Mouse (Mus musculus) liver, embryonic 12.5 days (tissue): Measurements from ENCODE around the gene Gm49450. TPM values are rescaled to one million over a fixed set of nuclear protein-coding genes. Genes with fewer than 3 reads are reported as not detected.
A peak's percentile ranks its signal among the peaks of the same experiment; 100 is the strongest.
"Not testable (repeated sequence)": the region's sequence is repeated elsewhere in the genome, so short reads cannot be mapped to it uniquely, and the experiment has no call there.

Source experiments
- ATAC-seq: fragments of 200-750 bp; cut with Nextera tagmentation; 2 replicates; pipeline ENCODE4 v1.8.0; 2017; ENCODE audit warnings: moderate number of reproducible peaks, mild to moderate bottlenecking, moderate library complexity
- H3K27ac ChIP-seq: fragments of 300-500 bp; sonication (generic); 2 replicates; pipeline ENCODE4 v1.5.1; 2016; ENCODE audit warnings: mild to moderate bottlenecking
- H3K27me3 ChIP-seq: fragments of 300-500 bp; sonication (generic); replicated peaks from 2 replicates; pipeline ENCODE4 v1.6.1; 2016; ENCODE audit warnings: mild to moderate bottlenecking, moderate library complexity
- H3K36me3 ChIP-seq: fragments of 300-500 bp; sonication (generic); 2 replicates; pipeline ENCODE4 v1.6.1; 2016; ENCODE audit warnings: mild to moderate bottlenecking, moderate library complexity
- H3K4me1 ChIP-seq: fragments of 300-500 bp; sonication (generic); 2 replicates; pipeline ENCODE4 v1.6.1; 2016
- H3K4me2 ChIP-seq: fragments of 300-500 bp; sonication (generic); 2 replicates; pipeline ENCODE4 v1.6.1; 2016; ENCODE audit warnings: mild to moderate bottlenecking, moderate library complexity
- H3K4me3 ChIP-seq: fragments of 300-500 bp; sonication (generic); 2 replicates; pipeline ENCODE4 v1.5.1; 2016; ENCODE audit warnings: mild to moderate bottlenecking, moderate library complexity
- H3K9ac ChIP-seq: fragments of 300-500 bp; sonication (generic); 2 replicates; pipeline ENCODE4 v1.6.1; 2016; ENCODE audit warnings: mild to moderate bottlenecking, moderate library complexity
- H3K9me3 ChIP-seq: fragments of 300-500 bp; sonication (generic); replicated peaks from 2 replicates; pipeline ENCODE4 v1.6.1; 2016; ENCODE audit warnings: mild to moderate bottlenecking, moderate library complexity
- WGBS: fragments of 180-500 bp; shearing (Covaris S2); methylation state at CpG from one replicate; pipeline ENCODE4 v1.1.7; 2016; ENCODE audit not compliant: insufficient replicate concordance; 5-methylcytosine and 5-hydroxymethylcytosine counted together
- polyA plus RNA-seq: library from polyadenylated mRNA; unstranded; fragments of >200 nt; fragmentation: Nextera tagmentation; extraction: Ambion mirVana; gene quantifications from 2 replicates; pipeline ENCODE4 v1.2.1, GENCODE M21; 2016

Gm49450 gene
- polyA plus RNA-seq, 1 experiment from 2014 or later: not detected

- not testable (repeated sequence) for ATAC-seq
- 13% methylated on average over 8 of the region's 9 CpGs for WGBS
Measured at GRCm38 (mm10) chr15:98933004-98933671, 20.2 kb downstream of the Gm49450 start.

GRCm38 (mm10) chr15:98930998-98931397 lies 22.4 kb downstream of the Gm49450 start:
- Histone ChIP-seq H3K27ac (peak overlapping the region; percentile 60; the same call in 1 of the 2 replicates), H3K27me3 (no peaks in the 10 kb centered on the region), H3K4me2 (peak overlapping the region; percentile 22; the same call in 1 of the 2 replicates), H3K4me3 (no peak overlapping the region), H3K9me3 (no peaks in the 10 kb centered on the region; the same call in 1 of the 2 replicates), H3K9ac (no peak overlapping the region), H3K36me3 (peaks cover 25% of the 10 kb centered on the region), H3K4me1 (peaks cover 38% of the 10 kb centered on the region)
- WGBS: 73% methylated on average over 3 of the region's 3 CpGs
- ATAC-seq: no peak

More at GRCm38 (mm10) chr15:98933004-98933671, 20.2 kb downstream of the Gm49450 start:
- H3K9me3 ChIP-seq, H3K27me3 ChIP-seq: not testable (repeated sequence)
- Histone ChIP-seq H3K27ac (peak overlapping the region; percentile 96), H3K4me2 (peak overlapping the region; percentile 92), H3K36me3 (peaks cover 25% of the 10 kb centered on the region), H3K9ac (peak overlapping the region; percentile 89), H3K4me3 (peak overlapping the region; percentile 76), H3K4me1 (peaks cover 48% of the 10 kb centered on the region)

- H3K9ac ChIP-seq: no peak overlapping the region
- no peak for ATAC-seq
- peaks cover 25% of the 10 kb centered on the region for H3K36me3 ChIP-seq
- peak overlapping the region; percentile 15; the same call in 1 of the 2 replicates for H3K27ac ChIP-seq
- H3K4me3 ChIP-seq: no peak overlapping the region
- H3K9me3 ChIP-seq: no peaks in the 10 kb centered on the region; the same call in 1 of the 2 replicates
- no peak overlapping the region for H3K4me2 ChIP-seq
- WGBS: 42% methylated on average over 8 of the region's 8 CpGs
- H3K27me3 ChIP-seq: no peaks in the 10 kb centered on the region
- peaks cover 30% of the 10 kb centered on the region for H3K4me1 ChIP-seq
Measured at GRCm38 (mm10) chr15:98930017-98930734, 23.2 kb downstream of the Gm49450 start.

- Histone ChIP-seq H3K4me2 (no peak overlapping the region), H3K4me3 (no peak overlapping the region), H3K36me3 (peaks cover 25% of the 10 kb centered on the region), H3K27me3 (no peaks in the 10 kb centered on the region), H3K4me1 (peaks cover 28% of the 10 kb centered on the region), H3K9ac (no peak overlapping the region), H3K27ac (no peak overlapping the region), H3K9me3 (no peaks in the 10 kb centered on the region; the same call in 1 of the 2 replicates)
- ATAC-seq: no peak
- WGBS: 16% methylated on average over 13 of the region's 13 CpGs
Measured at GRCm38 (mm10) chr15:98928598-98929240, 24.6 kb downstream of the Gm49450 start.

GRCm38 (mm10) chr15:98927566-98927965 lies 25.8 kb downstream of the Gm49450 start:
- Histone ChIP-seq H3K9me3 (no peaks in the 10 kb centered on the region; the same call in 1 of the 2 replicates), H3K9ac (no peak overlapping the region), H3K4me3 (no peak overlapping the region), H3K4me1 (peaks cover 23% of the 10 kb centered on the region), H3K4me2 (no peak overlapping the region), H3K36me3 (peaks cover 19% of the 10 kb centered on the region), H3K27ac (no peak overlapping the region), H3K27me3 (no peaks in the 10 kb centered on the region)
- ATAC-seq: no peak
- 68% methylated on average over 5 of the region's 5 CpGs for WGBS

GRCm38 (mm10) chr15:98924682-98925081 lies 28.7 kb downstream of the Gm49450 start:
- Histone ChIP-seq H3K9me3 (no peaks in the 10 kb centered on the region; the same call in 1 of the 2 replicates), H3K9ac (no peak overlapping the region), H3K4me2 (no peak overlapping the region), H3K27me3 (no peaks in the 10 kb centered on the region), H3K4me3 (no peak overlapping the region), H3K27ac (no peak overlapping the region), H3K36me3 (no peaks in the 10 kb centered on the region), H3K4me1 (peaks cover 9% of the 10 kb centered on the region)
- WGBS: 38% methylated on average over 3 of the region's 3 CpGs
- no peak; the same call in 1 of the 2 replicates for ATAC-seq

- Histone ChIP-seq H3K4me2 (no peak overlapping the region), H3K36me3 (no peaks in the 10 kb centered on the region), H3K4me1 (peaks cover 9% of the 10 kb centered on the region), H3K9ac (no peak overlapping the region), H3K4me3 (no peak overlapping the region), H3K9me3 (no peaks in the 10 kb centered on the region; the same call in 1 of the 2 replicates), H3K27me3 (no peaks in the 10 kb centered on the region), H3K27ac (no peak overlapping the region)
- ATAC-seq: no peak
- 58% methylated on average over 2 of the region's 2 CpGs for WGBS
Measured at GRCm38 (mm10) chr15:98923031-98923537, 30.3 kb downstream of the Gm49450 start.

GRCm38 (mm10) chr15:98922581-98922980 lies 30.8 kb downstream of the Gm49450 start:
- 48% methylated on average over 3 of the region's 3 CpGs for WGBS
- H3K27ac ChIP-seq: no peak overlapping the region

GRCm38 (mm10) chr15:98921510-98921909 lies 31.8 kb downstream of the Gm49450 start:
- WGBS: 80% methylated on average over 5 of the region's 5 CpGs
- no peak overlapping the region for H3K27ac ChIP-seq
- ATAC-seq: no peak
- H3K9ac ChIP-seq: no peak overlapping the region
- no peaks in the 10 kb centered on the region for H3K36me3 ChIP-seq
- H3K4me2 ChIP-seq: no peak overlapping the region
- no peaks in the 10 kb centered on the region; the same call in 1 of the 2 replicates for H3K9me3 ChIP-seq
- peaks cover 19% of the 10 kb centered on the region for H3K4me1 ChIP-seq
- no peak overlapping the region for H3K4me3 ChIP-seq
- no peaks in the 10 kb centered on the region for H3K27me3 ChIP-seq

More at GRCm38 (mm10) chr15:98922581-98922980, 30.8 kb downstream of the Gm49450 start:
- H3K4me3 ChIP-seq: no peak overlapping the region
- no peak overlapping the region for H3K9ac ChIP-seq
- H3K9me3 ChIP-seq: no peaks in the 10 kb centered on the region; the same call in 1 of the 2 replicates
- no peak overlapping the region for H3K4me2 ChIP-seq
- no peak for ATAC-seq
- H3K27me3 ChIP-seq: no peaks in the 10 kb centered on the region
- H3K4me1 ChIP-seq: peaks cover 9% of the 10 kb centered on the region
- no peaks in the 10 kb centered on the region for H3K36me3 ChIP-seq

GRCm38 (mm10) chr15:98918499-98918895 lies 34.9 kb downstream of the Gm49450 start:
- not testable (repeated sequence) for H3K36me3 ChIP-seq, H3K27me3 ChIP-seq, H3K9me3 ChIP-seq
- H3K9ac ChIP-seq: peak overlapping the region; percentile 83
- H3K4me3 ChIP-seq: peak overlapping the region; percentile 84
- H3K4me1 ChIP-seq: peaks cover 27% of the 10 kb centered on the region
- peak; percentile 1; the same call in 1 of the 2 replicates for ATAC-seq
- H3K4me2 ChIP-seq: peak overlapping the region; percentile 95
- 17% methylated on average over 8 of the region's 8 CpGs for WGBS
- H3K27ac ChIP-seq: peak overlapping the region; percentile 58

- no peaks in the 10 kb centered on the region for H3K36me3 ChIP-seq
- peak within 1 kb of the TSS; percentile 83 for H3K9ac ChIP-seq
- H3K27me3 ChIP-seq: no peaks in the 10 kb centered on the region; the same call in 1 of the 2 replicates
- H3K9me3 ChIP-seq: no peaks in the 10 kb centered on the region
- peak within 1 kb of the TSS; percentile 95 for H3K4me2 ChIP-seq
- H3K27ac ChIP-seq: peak within 1 kb of the TSS; percentile 81
- peaks cover 27% of the 10 kb centered on the region for H3K4me1 ChIP-seq
- WGBS: under 1% methylated on average over 79 of the region's 82 CpGs
- ATAC-seq: peak; percentile 99
- peak within 1 kb of the TSS; percentile 84 for H3K4me3 ChIP-seq
Measured at GRCm38 (mm10) chr15:98917538-98918498, 35.5 kb downstream of the Gm49450 start, which contains the start of gene Lmbr1l. Lmbr1l (minus strand) TSS chr15:98918231.
